24 mouse cellular contexts compared by ENCODE assay signal in genomic region chr9:86476763-86477162, GRCm38 (mm10). TPM values are rescaled to one million over a fixed set of nuclear protein-coding genes. Genes with fewer than 3 reads are reported as not detected.
DNase-seq lines count a peak whose midpoint lies in the region; ATAC-seq lines count a peak whose summit lies in the region.
"Had no signal": no experiment of that assay in that cellular context is flagged by ENCODE, and none has a peak within 500 bp of the region (broad histone marks: within the 10 kb centered on the region; RNA-seq: fewer than 3 reads in every experiment).

No protein-coding gene starts in this region.

- H3K9me3 ChIP-seq in liver, embryonic 11.5 days (ENCODE audit: control insufficient read depth, low read length), result no peaks in the 10 kb centered on the region
- H3K9me3 ChIP-seq: forebrain, embryonic 10.5 days; hindbrain, embryonic 15.5 days; intestine, embryonic 15.5 days; limb, embryonic 13.5 days; lung, embryonic 15.5 days; neural tube, embryonic 15.5 days had no signal

- H3K9ac ChIP-seq in liver, embryonic 11.5 days (ENCODE audit: low read depth, low read length), result no peak overlapping the region
- H3K9ac ChIP-seq: hindbrain, embryonic 15.5 days; intestine, embryonic 15.5 days; limb, embryonic 13.5 days; lung, embryonic 15.5 days; neural tube, embryonic 15.5 days had no signal

- no peaks in the 10 kb centered on the region for H3K27me3 ChIP-seq in liver, embryonic 11.5 days (replicated peaks; ENCODE audit: control insufficient read depth, insufficient read depth, low read length)
- H3K27me3 ChIP-seq: hindbrain, embryonic 15.5 days; intestine, embryonic 15.5 days; limb, embryonic 13.5 days; lung, embryonic 15.5 days; neural tube, embryonic 15.5 days had no signal

- peak; percentile 53 for ATAC-seq in liver, embryonic 11.5 days (replicated peaks; ENCODE audit: low FRiP score)
- ATAC-seq in inflammation-experienced regulatory T-cells, adult 6 months, result peak; percentile 54
- ATAC-seq in megakaryocyte, adult 5-6 weeks (ENCODE audit: poor library complexity, severe bottlenecking), result peak; percentile 61
- ATAC-seq: forebrain, embryonic 16.5 days; intestine, embryonic 15.5 days had no signal

- WGBS in liver, embryonic 11.5 days, result 54% methylated on average over 5 of the region's 5 CpGs

- intact Hi-C loops in heart, postnatal 10 days (cut with DNase I), result no loop called here

- DNase-seq in liver, embryonic 11.5 days (ENCODE audit: low spot score), result no peak
- no peak for DNase-seq in liver
- DNase-seq in layer of hippocampus, adult 8-10 months (ENCODE audit: low spot score in 2 of 2), result no peak
- no peak for DNase-seq in heart, adult 8-10 months (ENCODE audit: low spot score)
- no peak for DNase-seq in heart, postnatal 10 days
- DNase-seq in spleen, postnatal 36 days (ENCODE audit: low spot score in 2 of 2), result no peak
- DNase-seq: adrenal gland, postnatal 10 days; cerebellum, adult 8-10 months; gastrocnemius, postnatal 10 days; heart, adult 18-20 months; heart, postnatal 4 days; kidney, postnatal 25 days; lung, postnatal 36 days had no signal

- H3K27ac ChIP-seq in liver, embryonic 11.5 days (ENCODE audit: low read depth, low read length), result no peak overlapping the region
- H3K27ac ChIP-seq: forebrain, embryonic 10.5 days; hindbrain, embryonic 15.5 days; intestine, embryonic 15.5 days; layer of hippocampus, adult 2 months; limb, embryonic 13.5 days; lung, embryonic 15.5 days; neural tube, embryonic 15.5 days had no signal

- H3K4me1 ChIP-seq in liver, embryonic 11.5 days (replicated peaks; ENCODE audit: control insufficient read depth, insufficient read depth, low read length), result peaks cover 4% of the 10 kb centered on the region; the same call in 1 of the 2 replicates
- H3K4me1 ChIP-seq: hindbrain, embryonic 15.5 days; intestine, embryonic 15.5 days; neural tube, embryonic 15.5 days had no signal

- no peak overlapping the region for H3K4me2 ChIP-seq in liver, embryonic 11.5 days
- H3K4me2 ChIP-seq: hindbrain, embryonic 15.5 days; intestine, embryonic 15.5 days; limb, embryonic 13.5 days; lung, embryonic 15.5 days; midbrain, embryonic 11.5 days; neural tube, embryonic 15.5 days had no signal

- H3K4me3 ChIP-seq in liver, embryonic 11.5 days (ENCODE audit: low read depth, low read length), result no peak overlapping the region
- H3K4me3 ChIP-seq: forebrain, embryonic 10.5 days; hindbrain, embryonic 15.5 days; intestine, embryonic 15.5 days; layer of hippocampus, adult 2 months; limb, embryonic 13.5 days; lung, embryonic 15.5 days; neural tube, embryonic 15.5 days had no signal

- H3K36me3 ChIP-seq in liver, embryonic 11.5 days (ENCODE audit: control insufficient read depth, insufficient read depth, low read length), result no peaks in the 10 kb centered on the region
- H3K36me3 ChIP-seq: forebrain, embryonic 10.5 days; hindbrain, embryonic 15.5 days; intestine, embryonic 15.5 days; limb, embryonic 13.5 days; lung, embryonic 15.5 days; neural tube, embryonic 15.5 days had no signal

RNA-seq across cellular contexts. Expression of gene Dop1a, which starts 9.8 kb away (rescaled TPM):
- 9.7 and 12.2 TPM in 2 replicates for polyA plus RNA-seq in liver, embryonic 11.5 days (2014; fragmentation: Nextera tagmentation; extraction: Ambion mirVana)
- 10 to 100 TPM; 17.3 to 41.2 (median 32.1) TPM for polyA plus RNA-seq in inflammation-experienced regulatory T-cells, adult 6 months (2017; shearing (Covaris generic))
- 24.4 and 37.7 TPM in 2 replicates for total RNA-seq in megakaryocyte, adult 5-6 weeks (2015)
- total RNA-seq in megakaryocyte, adult 5-6 weeks (2017), result 29.5 and 35.5 TPM in 2 replicates
- 10 to 100 TPM; 54.9 to 68.2 (median 63.7) TPM for total RNA-seq in layer of hippocampus, adult 8-10 months (2022)
- total RNA-seq in heart, adult 8-10 months (2022), result 10 to 100 TPM; 15.6 to 20.0 (median 18.1) TPM
- 10 to 100 TPM; 23.4 to 26.8 TPM for total RNA-seq in heart, postnatal 10 days (2021)

RNA-seq across cellular contexts. Expression of gene Ube2cbp, which starts 12.0 kb away (rescaled TPM):
- polyA plus RNA-seq in liver, embryonic 11.5 days (2014; fragmentation: Nextera tagmentation; extraction: Ambion mirVana), result 5.9 and 7.0 TPM in 2 replicates
- polyA plus RNA-seq in inflammation-experienced regulatory T-cells, adult 6 months (2017; shearing (Covaris generic)), result 1 to 10 TPM; 1.8 to 5.2 (median 4.7) TPM
- total RNA-seq in megakaryocyte, adult 5-6 weeks (2015), result 0.47 and 0.93 TPM in 2 replicates
- total RNA-seq in megakaryocyte, adult 5-6 weeks (2017), result 0.53 and 0.92 TPM in 2 replicates
- 1 to 10 TPM; 4.2 to 5.3 (median 4.9) TPM for total RNA-seq in layer of hippocampus, adult 8-10 months (2022)
- 1 to 10 TPM; 1.8 to 2.5 (median 2.3) TPM for total RNA-seq in heart, adult 8-10 months (2022)
- total RNA-seq in heart, postnatal 10 days (2021), result 1 to 10 TPM; 1.9 to 2.7 TPM
